Mouse (Mus musculus): ENCODE measurements around the gene Kcnk18.

DNA sequence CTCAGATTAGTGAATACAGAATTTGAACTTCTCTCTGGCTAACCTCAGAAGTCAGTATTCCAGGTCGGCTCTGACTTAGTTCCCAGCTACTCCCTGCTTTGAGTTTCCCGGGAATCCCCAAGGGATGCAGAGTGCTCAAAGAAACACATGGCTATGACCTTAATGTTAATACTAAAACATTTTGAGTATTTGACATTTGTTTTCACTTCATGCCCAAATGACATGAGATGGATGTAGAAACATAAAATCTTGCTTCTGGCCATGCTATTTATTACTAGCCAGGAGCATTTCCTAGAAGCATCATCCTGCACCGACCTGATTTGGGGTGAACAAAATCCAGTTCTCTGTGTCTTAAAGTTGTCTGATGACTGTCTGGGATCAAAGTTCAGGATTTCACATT, 46.2 kb upstream of the Kcnk18 start:
- TF ChIP-seq POLR2A (IDR thresholded peaks at IDR 0.05; ENCODE audit: low read depth, low read length), result no peak
- TF ChIP-seq CTCF (IDR thresholded peaks at IDR 0.05; ENCODE audit: extremely low read depth, insufficient read depth, insufficient read length, insufficient replicate concordance), result no peak

Measured in spleen, adult 2 months (tissue).